Comparison of ENCODE assay signal across 27 mouse cellular contexts in genomic region chr1:186342391-186342790, GRCm38 (mm10).
DNase-seq lines count a peak whose midpoint lies in the region; ATAC-seq and TF ChIP-seq lines count a peak whose summit lies in the region.
"Had no signal": no experiment of that assay in that cellular context is flagged by ENCODE, and none has a peak within 500 bp of the region (broad histone marks: within the 10 kb centered on the region; RNA-seq: fewer than 3 reads in every experiment).

No protein-coding gene starts in this region.

- no peak for DNase-seq in lung, adult 2 months
- no peak for DNase-seq in neural tube, embryonic 10.5 days (ENCODE audit: extremely low spot score, low spot score)
- peak; percentile 5 for DNase-seq in brain, embryonic 14.5 days (ENCODE audit: low read depth)
- no peak for DNase-seq in adrenal gland, adult (ENCODE audit: inconsistent age in 2 of 2, low spot score in 1 of 2)
- DNase-seq: adrenal gland, adult 2 months; adrenal gland, postnatal 14 days; cerebellum, adult 11-12 months; cerebellum, adult 8-10 months; cerebellum, postnatal 36 days; embryo, embryonic 11 days; forebrain, postnatal 0 days; gastrocnemius, adult 2 months; gastrocnemius, postnatal 14 days; heart, adult 18-20 months; heart, postnatal 14 days had no signal

- ATAC-seq in hindbrain, embryonic 13.5 days (ENCODE audit: low FRiP score): no peak
- ATAC-seq in hindbrain, embryonic 16.5 days: no peak
- ATAC-seq in lung, embryonic 15.5 days (ENCODE audit: borderline replicate concordance, extremely low read depth, low FRiP score, low TSS enrichment): no peak
- ATAC-seq in neural tube, embryonic 13.5 days (ENCODE audit: low read depth): no peak
- ATAC-seq: CD4-positive, CD25-positive, alpha-beta regulatory T cell, adult 4 months; forebrain, postnatal 0 days; Patski had no signal

- no peaks in the 10 kb centered on the region for H3K27me3 ChIP-seq in hindbrain, embryonic 13.5 days
- no peaks in the 10 kb centered on the region for H3K27me3 ChIP-seq in hindbrain, embryonic 16.5 days (replicated peaks; ENCODE audit: control insufficient read depth, insufficient read depth, low read length)
- no peaks in the 10 kb centered on the region for H3K27me3 ChIP-seq in lung, embryonic 15.5 days
- H3K27me3 ChIP-seq in neural tube, embryonic 13.5 days: no peaks in the 10 kb centered on the region
- H3K27me3 ChIP-seq: embryonic facial prominence, embryonic 13.5 days; forebrain, embryonic 12.5 days; hindbrain, embryonic 15.5 days; Patski had no signal

- WGBS in hindbrain, embryonic 13.5 days: 76% methylated on average over 1 of the region's 1 CpGs
- WGBS in hindbrain, embryonic 16.5 days: 55% methylated on average over 1 of the region's 1 CpGs
- WGBS in lung, embryonic 15.5 days: 73% methylated on average over 1 of the region's 1 CpGs
- WGBS in lung, adult 2 months: 91% methylated on average over 1 of the region's 1 CpGs
- WGBS in neural tube, embryonic 13.5 days: 81% methylated on average over 1 of the region's 1 CpGs

- H3K4me2 ChIP-seq in hindbrain, embryonic 13.5 days: no peak overlapping the region
- H3K4me2 ChIP-seq in hindbrain, embryonic 16.5 days (ENCODE audit: low read length): no peak overlapping the region
- H3K4me2 ChIP-seq in lung, embryonic 15.5 days: no peak overlapping the region
- no peak overlapping the region for H3K4me2 ChIP-seq in neural tube, embryonic 13.5 days
- H3K4me2 ChIP-seq: embryonic facial prominence, embryonic 13.5 days; forebrain, embryonic 12.5 days; heart, embryonic 13.5 days; hindbrain, embryonic 15.5 days had no signal

- H3K9me3 ChIP-seq in hindbrain, embryonic 13.5 days: no peaks in the 10 kb centered on the region
- no peaks in the 10 kb centered on the region for H3K9me3 ChIP-seq in hindbrain, embryonic 16.5 days (ENCODE audit: control insufficient read depth, low read length)
- no peaks in the 10 kb centered on the region for H3K9me3 ChIP-seq in lung, embryonic 15.5 days
- H3K9me3 ChIP-seq in neural tube, embryonic 13.5 days: no peaks in the 10 kb centered on the region
- H3K9me3 ChIP-seq: embryonic facial prominence, embryonic 10.5 days; embryonic facial prominence, embryonic 13.5 days; forebrain, embryonic 12.5 days; hindbrain, embryonic 15.5 days had no signal

- H3K4me3 ChIP-seq in hindbrain, embryonic 13.5 days: no peak overlapping the region
- H3K4me3 ChIP-seq in hindbrain, embryonic 16.5 days (ENCODE audit: low read length): no peak overlapping the region
- no peak overlapping the region for H3K4me3 ChIP-seq in lung, embryonic 15.5 days
- H3K4me3 ChIP-seq in lung, adult 2 months (replicated peaks; ENCODE audit: extremely low read depth, low read depth, low read length): no peak overlapping the region
- no peak overlapping the region for H3K4me3 ChIP-seq in neural tube, embryonic 13.5 days
- H3K4me3 ChIP-seq: embryonic facial prominence, embryonic 10.5 days; embryonic facial prominence, embryonic 13.5 days; erythroblast, embryonic 14.5 days; forebrain, embryonic 12.5 days; gastrocnemius, adult 2 months; heart, embryonic 13.5 days; hindbrain, embryonic 15.5 days had no signal

- H3K36me3 ChIP-seq in hindbrain, embryonic 13.5 days: no peaks in the 10 kb centered on the region
- no peaks in the 10 kb centered on the region for H3K36me3 ChIP-seq in hindbrain, embryonic 16.5 days (ENCODE audit: control insufficient read depth, insufficient read depth, low read length)
- no peaks in the 10 kb centered on the region for H3K36me3 ChIP-seq in lung, embryonic 15.5 days
- no peaks in the 10 kb centered on the region for H3K36me3 ChIP-seq in neural tube, embryonic 13.5 days
- H3K36me3 ChIP-seq: embryonic facial prominence, embryonic 10.5 days; embryonic facial prominence, embryonic 13.5 days; forebrain, embryonic 12.5 days; heart, embryonic 13.5 days; hindbrain, embryonic 15.5 days had no signal

- H3K27ac ChIP-seq in hindbrain, embryonic 13.5 days: peak overlapping the region; percentile 40; the same call in 1 of the 2 replicates
- no peak overlapping the region for H3K27ac ChIP-seq in hindbrain, embryonic 16.5 days (ENCODE audit: low read depth, low read length)
- H3K27ac ChIP-seq in lung, embryonic 15.5 days: peak overlapping the region; percentile 76
- H3K27ac ChIP-seq in neural tube, embryonic 13.5 days (replicated peaks): peak overlapping the region; percentile 33; the same call in 1 of the 2 replicates
- H3K27ac ChIP-seq: embryonic facial prominence, embryonic 10.5 days; embryonic facial prominence, embryonic 13.5 days; forebrain, embryonic 12.5 days; gastrocnemius, adult 2 months; heart, embryonic 13.5 days; hindbrain, embryonic 15.5 days had no signal

- H3K4me1 ChIP-seq in hindbrain, embryonic 13.5 days (replicated peaks): no peaks in the 10 kb centered on the region
- no peaks in the 10 kb centered on the region for H3K4me1 ChIP-seq in hindbrain, embryonic 16.5 days (ENCODE audit: control insufficient read depth, insufficient read depth, low read depth, low read length)
- H3K4me1 ChIP-seq in lung, embryonic 15.5 days: peaks cover 16% of the 10 kb centered on the region
- H3K4me1 ChIP-seq in lung, adult 2 months (ENCODE audit: control insufficient read depth, insufficient read depth, low read length): no peaks in the 10 kb centered on the region
- no peaks in the 10 kb centered on the region for H3K4me1 ChIP-seq in neural tube, embryonic 13.5 days (replicated peaks)
- H3K4me1 ChIP-seq: forebrain, embryonic 12.5 days; hindbrain, embryonic 15.5 days had no signal

- TF ChIP-seq POLR2A in lung, adult 2 months (IDR thresholded peaks at IDR 0.05; ENCODE audit: borderline replicate concordance, extremely low read depth, low read depth, low read length): no peak
- no peak for TF ChIP-seq POLR2A in brain, embryonic 14.5 days (IDR thresholded peaks at IDR 0.05; ENCODE audit: borderline replicate concordance, extremely low read depth, insufficient read depth, insufficient read length, poor library complexity, severe bottlenecking)

- H3K9ac ChIP-seq in hindbrain, embryonic 13.5 days: no peak overlapping the region
- H3K9ac ChIP-seq in hindbrain, embryonic 16.5 days (ENCODE audit: low read depth, low read length): no peak overlapping the region
- no peak overlapping the region for H3K9ac ChIP-seq in lung, embryonic 15.5 days
- no peak overlapping the region for H3K9ac ChIP-seq in neural tube, embryonic 13.5 days
- H3K9ac ChIP-seq: embryonic facial prominence, embryonic 13.5 days; forebrain, embryonic 12.5 days; forebrain, postnatal 0 days; heart, embryonic 13.5 days; hindbrain, embryonic 15.5 days had no signal

- no peak for TF ChIP-seq CTCF in lung, adult 2 months (IDR thresholded peaks at IDR 0.05; ENCODE audit: insufficient read depth, low read length)
- no peak for TF ChIP-seq CTCF in brain, embryonic 14.5 days (IDR thresholded peaks at IDR 0.05; ENCODE audit: borderline replicate concordance, extremely low read depth, insufficient read depth, insufficient read length)
